Mouse (Mus musculus): ENCODE results near the gene Nmur1. TPM values are rescaled to one million over a fixed set of nuclear protein-coding genes. Genes with fewer than 3 reads are reported as not detected.
A peak's percentile ranks its signal among the peaks of the same experiment; 100 is the strongest.

Gene Nmur1
- polyA plus RNA-seq, 1 experiment from 2014 or later: not detected

- Histone ChIP-seq H3K27me3 (ENCODE audit: control insufficient read depth, insufficient read depth, low read length) (no peaks in the 10 kb centered on the region), H3K36me3 (ENCODE audit: control insufficient read depth, insufficient read depth, low read length) (no peaks in the 10 kb centered on the region), H3K9me3 (ENCODE audit: control insufficient read depth, low read length) (no peaks in the 10 kb centered on the region), H3K4me2 (ENCODE audit: low read depth) (no peak overlapping the region), H3K4me3 (ENCODE audit: low read depth, low read length) (no peak overlapping the region), H3K9ac (ENCODE audit: low read length) (no peak overlapping the region), H3K4me1 (ENCODE audit: control insufficient read depth, insufficient read depth, low read length) (peaks cover 10% of the 10 kb centered on the region), H3K27ac (ENCODE audit: low read depth, low read length) (0 out of 2 replicates have a peak overlapping the region, but pooled peaks have one; percentile 34)
- DNase-seq (ENCODE audit: low spot score) (no peak), ATAC-seq (ENCODE audit: insufficient read depth, low FRiP score, low TSS enrichment) (no peak)
- 88% methylated on average over 1 of the region's 1 CpGs for WGBS
Measured at GRCm38 (mm10) chr1:86424336-86424735, 1.7 kb downstream of the Nmur1 start.

- no peak overlapping the region for H3K4me2 ChIP-seq (ENCODE audit: low read depth)
- no peaks in the 10 kb centered on the region for H3K27me3 ChIP-seq (ENCODE audit: control insufficient read depth, insufficient read depth, low read length)
- H3K36me3 ChIP-seq (ENCODE audit: control insufficient read depth, insufficient read depth, low read length): no peaks in the 10 kb centered on the region
- peaks cover 10% of the 10 kb centered on the region for H3K4me1 ChIP-seq (ENCODE audit: control insufficient read depth, insufficient read depth, low read length)
- H3K9me3 ChIP-seq (ENCODE audit: control insufficient read depth, low read length): no peaks in the 10 kb centered on the region
- WGBS: 80% methylated on average over 5 of the region's 5 CpGs
- no peak overlapping the region for H3K9ac ChIP-seq (ENCODE audit: low read length)
- DNase-seq (ENCODE audit: low spot score) (no peak), ATAC-seq (ENCODE audit: insufficient read depth, low FRiP score, low TSS enrichment) (no peak)
- H3K4me3 ChIP-seq (ENCODE audit: low read depth, low read length): no peak overlapping the region
- 0 out of 2 replicates have a peak overlapping the region, but pooled peaks have one; percentile 34 for H3K27ac ChIP-seq (ENCODE audit: low read depth, low read length)
Measured at GRCm38 (mm10) chr1:86423879-86424278, 2.1 kb downstream of the Nmur1 start.

GRCm38 (mm10) chr1:86421007-86421406 lies 5.0 kb downstream of the Nmur1 start:
- ATAC-seq (ENCODE audit: insufficient read depth, low FRiP score, low TSS enrichment) (no peak), DNase-seq (ENCODE audit: low spot score) (no peak)
- H3K9me3 ChIP-seq (ENCODE audit: control insufficient read depth, low read length): no peaks in the 10 kb centered on the region
- H3K4me2 ChIP-seq (ENCODE audit: low read depth): no peak overlapping the region
- H3K36me3 ChIP-seq (ENCODE audit: control insufficient read depth, insufficient read depth, low read length): no peaks in the 10 kb centered on the region
- no peak overlapping the region for H3K27ac ChIP-seq (ENCODE audit: low read depth, low read length)
- no peak overlapping the region for H3K4me3 ChIP-seq (ENCODE audit: low read depth, low read length)
- H3K9ac ChIP-seq (ENCODE audit: low read length): no peak overlapping the region; the same call in 1 of the 2 replicates
- peaks cover 10% of the 10 kb centered on the region for H3K4me1 ChIP-seq (ENCODE audit: control insufficient read depth, insufficient read depth, low read length)
- no peaks in the 10 kb centered on the region for H3K27me3 ChIP-seq (ENCODE audit: control insufficient read depth, insufficient read depth, low read length)
- WGBS: 26% methylated on average over 10 of the region's 10 CpGs

- Histone ChIP-seq H3K4me2 (ENCODE audit: low read depth) (no peak overlapping the region), H3K4me1 (ENCODE audit: control insufficient read depth, insufficient read depth, low read length) (peaks cover 4% of the 10 kb centered on the region; the same call in 1 of the 2 replicates), H3K27ac (ENCODE audit: low read depth, low read length) (no peak overlapping the region), H3K9ac (ENCODE audit: low read length) (no peak overlapping the region), H3K4me3 (ENCODE audit: low read depth, low read length) (no peak overlapping the region), H3K36me3 (ENCODE audit: control insufficient read depth, insufficient read depth, low read length) (no peaks in the 10 kb centered on the region), H3K27me3 (ENCODE audit: control insufficient read depth, insufficient read depth, low read length) (no peaks in the 10 kb centered on the region), H3K9me3 (ENCODE audit: control insufficient read depth, low read length) (no peaks in the 10 kb centered on the region)
- WGBS: 66% methylated on average over 6 of the region's 6 CpGs
- ATAC-seq (ENCODE audit: insufficient read depth, low FRiP score, low TSS enrichment) (no peak), DNase-seq (ENCODE audit: low spot score) (peak; percentile 40)
Measured at GRCm38 (mm10) chr1:86416321-86416720, 9.7 kb downstream of the Nmur1 start.

- WGBS: 71% methylated on average over 7 of the region's 7 CpGs
- Histone ChIP-seq H3K9ac (ENCODE audit: low read length) (no peak overlapping the region), H3K27ac (ENCODE audit: low read depth, low read length) (no peak overlapping the region), H3K36me3 (ENCODE audit: control insufficient read depth, insufficient read depth, low read length) (no peaks in the 10 kb centered on the region), H3K4me1 (ENCODE audit: control insufficient read depth, insufficient read depth, low read length) (no peaks in the 10 kb centered on the region), H3K4me2 (ENCODE audit: low read depth) (no peak overlapping the region), H3K9me3 (ENCODE audit: control insufficient read depth, low read length) (no peaks in the 10 kb centered on the region), H3K4me3 (ENCODE audit: low read depth, low read length) (no peak overlapping the region), H3K27me3 (ENCODE audit: control insufficient read depth, insufficient read depth, low read length) (no peaks in the 10 kb centered on the region)
- no peak for DNase-seq (ENCODE audit: low spot score)
- peak; percentile 31; the same call in 1 of the 2 replicates for ATAC-seq (ENCODE audit: insufficient read depth, low FRiP score, low TSS enrichment)
Measured at GRCm38 (mm10) chr1:86415612-86416184, 10.3 kb downstream of the Nmur1 start.

- WGBS: 73% methylated on average over 2 of the region's 2 CpGs
- Histone ChIP-seq H3K9me3 (ENCODE audit: control insufficient read depth, low read length) (no peaks in the 10 kb centered on the region), H3K36me3 (ENCODE audit: control insufficient read depth, insufficient read depth, low read length) (no peaks in the 10 kb centered on the region), H3K9ac (ENCODE audit: low read length) (no peak overlapping the region), H3K27ac (ENCODE audit: low read depth, low read length) (no peak overlapping the region), H3K4me3 (ENCODE audit: low read depth, low read length) (no peak overlapping the region), H3K4me1 (ENCODE audit: control insufficient read depth, insufficient read depth, low read length) (no peaks in the 10 kb centered on the region), H3K4me2 (ENCODE audit: low read depth) (no peak overlapping the region), H3K27me3 (ENCODE audit: control insufficient read depth, insufficient read depth, low read length) (no peaks in the 10 kb centered on the region)
- ATAC-seq (ENCODE audit: insufficient read depth, low FRiP score, low TSS enrichment) (no peak), DNase-seq (ENCODE audit: low spot score) (no peak)
Measured at GRCm38 (mm10) chr1:86415144-86415543, 10.9 kb downstream of the Nmur1 start.

- ATAC-seq (ENCODE audit: insufficient read depth, low FRiP score, low TSS enrichment) (no peak), DNase-seq (ENCODE audit: low spot score) (no peak)
- H3K9me3 ChIP-seq (ENCODE audit: control insufficient read depth, low read length): no peaks in the 10 kb centered on the region
- H3K27me3 ChIP-seq (ENCODE audit: control insufficient read depth, insufficient read depth, low read length): no peaks in the 10 kb centered on the region
- no peak overlapping the region for H3K9ac ChIP-seq (ENCODE audit: low read length)
- no peaks in the 10 kb centered on the region for H3K36me3 ChIP-seq (ENCODE audit: control insufficient read depth, insufficient read depth, low read length)
- H3K27ac ChIP-seq (ENCODE audit: low read depth, low read length): no peak overlapping the region
- WGBS: 87% methylated on average over 5 of the region's 5 CpGs
- no peak overlapping the region for H3K4me3 ChIP-seq (ENCODE audit: low read depth, low read length)
- no peaks in the 10 kb centered on the region for H3K4me1 ChIP-seq (ENCODE audit: control insufficient read depth, insufficient read depth, low read length)
- no peak overlapping the region for H3K4me2 ChIP-seq (ENCODE audit: low read depth)
Measured at GRCm38 (mm10) chr1:86414715-86415114, 11.3 kb downstream of the Nmur1 start.

- H3K27me3 ChIP-seq (ENCODE audit: control insufficient read depth, insufficient read depth, low read length): no peaks in the 10 kb centered on the region
- H3K9ac ChIP-seq (ENCODE audit: low read length): no peak overlapping the region; the same call in 1 of the 2 replicates
- no peak overlapping the region for H3K4me2 ChIP-seq (ENCODE audit: low read depth)
- no peak overlapping the region for H3K27ac ChIP-seq (ENCODE audit: low read depth, low read length)
- H3K4me1 ChIP-seq (ENCODE audit: control insufficient read depth, insufficient read depth, low read length): no peaks in the 10 kb centered on the region
- no peaks in the 10 kb centered on the region for H3K36me3 ChIP-seq (ENCODE audit: control insufficient read depth, insufficient read depth, low read length)
- H3K4me3 ChIP-seq (ENCODE audit: low read depth, low read length): no peak overlapping the region
- ATAC-seq (ENCODE audit: insufficient read depth, low FRiP score, low TSS enrichment): no peak
- no peak for DNase-seq (ENCODE audit: low spot score)
- 96% methylated on average over 2 of the region's 2 CpGs for WGBS
- no peaks in the 10 kb centered on the region for H3K9me3 ChIP-seq (ENCODE audit: control insufficient read depth, low read length)
Measured at GRCm38 (mm10) chr1:86409476-86409875, 16.6 kb downstream of the Nmur1 start.

GRCm38 (mm10) chr1:86408515-86408914 lies 17.5 kb downstream of the Nmur1 start:
- no peaks in the 10 kb centered on the region for H3K36me3 ChIP-seq (ENCODE audit: control insufficient read depth, insufficient read depth, low read length)
- no peak overlapping the region for H3K4me3 ChIP-seq (ENCODE audit: low read depth, low read length)
- H3K4me1 ChIP-seq (ENCODE audit: control insufficient read depth, insufficient read depth, low read length): no peaks in the 10 kb centered on the region
- no peaks in the 10 kb centered on the region for H3K9me3 ChIP-seq (ENCODE audit: control insufficient read depth, low read length)
- 83% methylated on average over 10 of the region's 10 CpGs for WGBS
- H3K9ac ChIP-seq (ENCODE audit: low read length): no peak overlapping the region
- no peak overlapping the region for H3K27ac ChIP-seq (ENCODE audit: low read depth, low read length)
- DNase-seq (ENCODE audit: low spot score) (no peak), ATAC-seq (ENCODE audit: insufficient read depth, low FRiP score, low TSS enrichment) (no peak)
- H3K27me3 ChIP-seq (ENCODE audit: control insufficient read depth, insufficient read depth, low read length): no peaks in the 10 kb centered on the region
- H3K4me2 ChIP-seq (ENCODE audit: low read depth): no peak overlapping the region

Data from neural tube, embryonic 11.5 days (tissue).